Mouse (Mus musculus): ENCODE data around the gene Nrm. TPM values are rescaled to one million over a fixed set of nuclear protein-coding genes. Genes with fewer than 3 reads are reported as not detected.
A peak's percentile ranks its signal among the peaks of the same experiment; 100 is the strongest.

Nrm gene
- total RNA-seq, 2 experiments from 2014 or later = 1.7 to 1.8 TPM

DNA sequence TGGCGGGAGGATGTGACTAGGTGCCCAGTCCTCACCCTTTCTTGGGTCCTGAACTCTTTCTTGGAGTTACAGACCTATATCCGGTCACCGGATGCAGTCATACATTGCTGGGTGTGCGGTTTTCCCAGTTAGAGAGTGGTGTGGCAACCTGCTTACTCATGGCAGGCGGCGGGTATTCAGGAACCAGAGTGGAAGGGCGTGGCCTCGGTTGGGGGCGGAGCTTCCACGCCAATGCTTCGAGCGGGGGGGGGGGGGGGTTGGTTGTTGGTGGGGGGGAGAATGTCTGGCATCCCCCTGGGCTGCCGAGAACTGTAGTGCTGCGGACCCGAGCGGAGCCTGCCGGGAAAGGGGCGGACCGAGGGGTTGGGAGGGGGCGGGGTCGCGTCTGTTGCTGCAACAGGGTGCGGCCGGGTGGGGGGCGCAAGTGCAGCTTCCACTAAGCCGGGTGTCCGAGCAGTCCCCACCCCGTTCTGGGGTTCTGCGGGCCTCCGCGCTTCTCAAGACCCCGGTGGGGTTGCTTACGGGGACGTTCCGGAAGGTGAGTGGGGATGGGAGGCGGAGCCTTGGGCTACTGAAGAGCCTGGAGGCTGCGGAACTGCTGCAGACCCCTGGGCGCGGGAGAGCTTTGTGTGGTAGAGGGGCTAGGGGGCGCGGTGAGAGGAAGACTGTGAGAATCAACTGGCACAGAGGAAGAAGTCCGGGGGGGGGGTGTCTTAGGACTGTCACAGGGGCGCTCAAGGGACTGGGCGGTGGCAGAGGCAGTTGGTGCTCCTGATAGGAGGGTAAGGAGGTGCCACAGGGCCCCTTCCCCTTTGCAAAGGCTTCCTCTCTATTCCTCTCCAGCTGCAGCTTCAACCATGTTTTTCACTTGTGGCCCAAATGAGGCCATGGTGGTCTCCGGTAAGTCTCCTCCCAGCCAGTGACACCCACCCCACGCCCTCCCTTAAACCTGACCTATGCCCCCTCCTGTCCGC is 37.9 kb upstream of the Nrm start, which contains the start of gene Flot1:
Gene Flot1 (plus strand): TSS at position 267 of the 974 bp plus-strand sequence.
- no peak for TF ChIP-seq CTCF (conservative IDR thresholded peaks at IDR 0.05)
- peak in 1 of 2 experiments; percentile 68 for DNase-seq (ENCODE audit: low spot score in 2 of 2)
- Histone ChIP-seq H3K27ac (peak within 1 kb of the TSS; percentile 91), H3K4me3 (peak within 1 kb of the TSS; percentile 92)

DNA sequence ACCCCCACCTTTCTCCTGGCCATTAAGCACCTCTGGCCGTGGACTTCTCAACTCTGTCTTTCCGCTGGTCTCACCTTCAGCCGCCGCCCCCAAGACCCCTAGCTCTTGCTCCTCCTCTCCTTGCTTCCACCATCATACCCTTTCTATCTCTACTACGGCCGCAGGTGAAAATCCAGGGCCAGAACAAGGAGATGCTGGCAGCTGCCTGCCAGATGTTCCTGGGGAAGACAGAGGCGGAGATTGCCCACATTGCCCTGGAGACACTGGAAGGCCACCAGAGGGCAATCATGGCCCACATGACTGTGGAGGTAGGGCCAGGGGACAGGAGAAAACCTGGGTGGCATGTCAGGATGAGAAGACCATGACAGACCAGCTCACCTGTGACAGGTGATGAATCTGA is 36.7 kb upstream of the Nrm start:
- H3K4me3 ChIP-seq = no peak overlapping the region

DNA sequence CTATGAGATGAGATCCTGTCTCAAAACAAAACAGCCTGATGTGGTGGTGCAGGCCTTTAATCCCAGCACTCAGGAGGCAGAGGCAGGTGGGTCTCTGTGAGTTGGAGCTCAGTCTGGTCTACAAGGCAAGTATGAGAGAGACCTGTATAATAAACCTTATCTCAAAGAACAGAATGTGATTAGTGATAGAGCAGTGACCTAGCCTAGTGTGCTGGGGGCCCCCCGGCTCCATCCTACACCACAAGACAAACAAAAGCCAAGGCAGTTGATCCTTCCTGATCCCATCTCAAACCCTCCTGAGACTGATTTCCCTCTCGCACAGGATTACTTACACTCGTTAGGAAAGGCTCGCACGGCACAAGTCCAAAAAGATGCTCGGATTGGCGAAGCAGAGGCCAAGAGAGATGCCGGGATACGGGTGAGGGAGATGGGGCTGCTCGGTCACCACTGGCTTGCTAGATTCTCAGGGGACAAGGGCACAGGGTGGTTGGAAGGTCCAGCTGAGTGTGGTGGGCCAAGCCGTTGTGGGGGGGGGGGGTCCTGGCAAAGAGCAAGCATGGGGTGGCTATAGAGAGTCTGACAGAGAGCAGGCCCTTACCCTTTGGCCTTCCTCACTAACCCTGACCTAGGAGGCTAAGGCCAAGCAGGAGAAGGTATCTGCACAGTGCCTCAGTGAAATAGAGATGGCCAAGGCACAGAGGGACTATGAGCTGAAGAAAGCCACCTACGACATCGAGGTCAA is 35.8 kb upstream of the Nrm start:
- no peak for DNase-seq (ENCODE audit: low spot score in 2 of 2)
- no peak overlapping the region for H3K4me3 ChIP-seq
- TF ChIP-seq CTCF (conservative IDR thresholded peaks at IDR 0.05) = no peak
- H3K27ac ChIP-seq = no peak overlapping the region

More for the DNA sequence above, 36.7 kb upstream of the Nrm start:
- TF ChIP-seq CTCF (conservative IDR thresholded peaks at IDR 0.05) = peak; percentile 52
- 0 out of 2 replicates have a peak overlapping the region, but pooled peaks have one; percentile 91 for H3K27ac ChIP-seq
- DNase-seq (ENCODE audit: low spot score in 2 of 2) = no peak

DNA sequence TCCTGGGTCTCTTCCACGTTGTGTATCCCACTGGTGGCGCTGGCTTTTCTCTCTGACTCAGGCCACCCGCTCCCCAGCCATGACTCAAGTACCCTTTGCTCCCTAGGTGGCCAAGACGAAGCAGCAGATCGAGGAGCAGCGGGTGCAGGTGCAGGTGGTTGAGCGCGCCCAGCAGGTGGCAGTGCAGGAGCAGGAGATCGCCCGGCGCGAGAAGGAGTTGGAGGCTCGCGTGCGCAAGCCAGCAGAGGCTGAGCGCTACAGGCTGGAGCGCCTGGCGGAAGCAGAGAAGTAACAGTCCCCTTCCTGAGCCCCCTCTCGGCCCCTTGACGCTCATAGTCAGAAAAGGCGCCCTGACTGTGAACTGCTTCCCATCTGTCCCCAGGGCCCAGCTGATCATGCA is 31.4 kb upstream of the Nrm start:
- H3K27ac ChIP-seq = no peak overlapping the region
- peak; percentile 74 to 78 for DNase-seq (ENCODE audit: low spot score in 2 of 2)
- H3K4me3 ChIP-seq = no peak overlapping the region
- TF ChIP-seq CTCF (conservative IDR thresholded peaks at IDR 0.05) = peak; percentile 92

DNA sequence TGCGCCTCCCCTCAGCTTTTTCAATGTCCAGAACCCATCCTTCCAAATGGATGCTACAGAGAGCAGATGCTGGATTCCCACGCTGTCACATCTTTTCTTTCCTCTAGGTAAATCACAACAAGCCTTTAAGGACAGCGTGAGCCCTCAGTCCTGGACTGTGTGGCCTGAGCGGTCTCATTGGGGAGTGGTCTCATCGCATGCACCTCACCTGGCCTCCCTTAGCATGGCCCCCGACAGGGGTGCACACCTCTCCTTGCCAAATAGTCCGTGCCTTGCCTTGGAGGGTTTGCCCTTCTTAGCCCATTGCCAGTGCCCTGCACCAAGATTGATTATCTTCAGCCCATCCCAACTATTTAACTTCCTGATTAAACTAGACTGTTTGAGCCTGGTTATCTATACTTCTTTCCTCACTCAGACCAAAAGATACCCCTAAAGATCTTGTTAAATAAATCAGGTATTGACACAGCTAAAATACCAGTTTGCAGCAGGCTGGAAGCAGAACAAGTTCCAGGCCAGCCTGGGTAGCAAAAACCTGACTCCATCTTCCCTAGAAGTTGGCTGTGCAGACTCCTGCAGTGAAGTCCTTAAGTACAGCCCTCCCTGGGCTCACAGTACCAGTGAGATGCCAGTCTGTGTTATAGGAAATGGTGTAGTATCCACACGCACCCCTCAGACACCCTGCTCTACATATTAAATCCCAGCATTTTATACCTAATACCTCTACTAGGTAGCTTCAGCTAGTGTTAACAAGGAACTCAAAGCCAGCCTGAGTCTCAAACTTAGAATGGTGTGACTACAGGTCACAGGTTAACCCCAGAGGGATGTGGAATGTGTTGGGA is 28.5 kb upstream of the Nrm start:
- TF ChIP-seq CTCF (conservative IDR thresholded peaks at IDR 0.05) = no peak
- Histone ChIP-seq H3K27ac (no peak overlapping the region), H3K4me3 (no peak overlapping the region)
- no peak for DNase-seq (ENCODE audit: low spot score in 2 of 2)

DNA sequence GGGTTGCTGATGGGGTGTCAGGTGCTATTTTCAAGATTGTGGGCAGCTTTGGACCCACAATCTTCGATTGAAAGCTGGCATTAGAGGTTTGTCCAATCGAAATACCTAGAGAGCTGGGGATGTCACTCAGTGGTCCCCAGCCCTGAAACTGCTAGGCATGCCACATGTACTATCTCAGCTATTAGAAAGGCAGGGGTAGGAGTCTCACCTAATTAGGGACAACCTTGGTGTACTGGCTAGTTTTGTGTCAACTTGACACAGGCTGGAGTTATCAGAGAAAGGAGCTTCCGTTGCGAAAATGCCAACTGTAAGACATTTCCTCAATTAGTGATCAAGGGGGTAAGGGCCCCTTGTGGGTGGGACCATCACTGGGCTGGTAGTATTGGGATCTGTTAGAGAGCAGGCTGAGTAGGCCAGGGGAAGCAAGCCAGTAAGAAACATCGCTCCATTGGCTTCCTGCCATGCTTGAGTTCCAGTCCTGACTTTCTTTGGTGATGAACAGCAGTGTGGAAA is 27.8 kb upstream of the Nrm start:
- Histone ChIP-seq H3K27ac (no peak overlapping the region), H3K4me3 (no peak overlapping the region)
- TF ChIP-seq CTCF (conservative IDR thresholded peaks at IDR 0.05) = no peak
- no peak for DNase-seq (ENCODE audit: low spot score in 2 of 2)

DNA sequence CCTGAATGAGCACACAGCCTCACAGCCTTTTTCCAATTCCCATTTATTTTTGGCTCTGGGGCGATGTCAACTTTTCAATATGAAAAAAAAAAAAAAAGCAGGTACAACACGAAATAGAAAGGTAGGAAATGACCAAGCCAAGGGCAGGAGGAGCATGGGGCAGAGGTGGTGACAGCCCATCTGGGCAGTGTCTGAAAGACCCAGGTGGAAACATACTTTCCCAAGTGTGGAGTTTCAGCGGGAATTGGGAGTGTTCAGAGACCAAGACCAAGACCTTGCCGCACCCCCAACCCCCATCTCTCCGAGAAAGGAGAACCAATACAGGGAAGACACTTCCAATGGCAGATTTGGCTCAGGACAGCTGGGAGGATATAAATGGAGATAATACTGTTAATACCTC is 27.2 kb upstream of the Nrm start:
- TF ChIP-seq CTCF (conservative IDR thresholded peaks at IDR 0.05) = no peak
- no peak for DNase-seq (ENCODE audit: low spot score in 2 of 2)
- no peak overlapping the region for H3K27ac ChIP-seq
- no peak overlapping the region for H3K4me3 ChIP-seq

DNA sequence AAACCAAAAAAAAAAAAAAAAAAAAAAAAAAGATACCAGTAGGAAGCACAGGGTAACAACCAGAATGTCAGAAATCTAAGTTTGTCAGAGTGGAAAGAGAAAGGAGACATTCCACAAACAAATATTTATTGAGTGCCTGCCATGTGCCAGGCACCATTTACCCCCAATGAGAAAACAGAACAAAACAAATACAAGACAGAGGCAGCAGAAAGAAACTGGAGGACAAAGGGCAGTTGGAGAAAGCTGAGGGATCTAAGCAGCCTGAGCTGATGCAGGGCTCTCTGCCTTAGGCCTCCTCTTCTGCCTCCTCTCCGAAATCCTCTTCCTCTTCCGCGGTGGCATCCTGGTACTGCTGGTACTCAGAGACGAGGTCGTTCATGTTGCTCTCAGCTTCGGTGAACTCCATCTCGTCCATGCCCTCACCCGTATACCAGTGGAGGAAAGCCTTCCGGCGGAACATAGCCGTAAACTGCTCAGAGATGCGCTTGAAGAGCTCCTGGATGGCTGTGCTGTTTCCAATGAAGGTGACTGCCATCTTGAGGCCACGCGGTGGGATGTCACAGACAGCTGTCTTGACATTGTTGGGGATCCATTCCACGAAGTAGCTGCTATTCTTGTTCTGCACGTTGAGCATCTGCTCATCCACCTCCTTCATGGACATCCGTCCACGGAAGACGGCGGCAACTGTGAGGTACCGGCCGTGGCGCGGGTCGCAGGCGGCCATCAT is 26.3 kb upstream of the Nrm start:
- TF ChIP-seq CTCF (conservative IDR thresholded peaks at IDR 0.05) = peak; percentile 39
- peak overlapping the region; percentile 56 for H3K27ac ChIP-seq
- DNase-seq (ENCODE audit: low spot score in 2 of 2) = no peak
- H3K4me3 ChIP-seq = peak overlapping the region; percentile 24; the same call in 1 of the 2 replicates

DNA sequence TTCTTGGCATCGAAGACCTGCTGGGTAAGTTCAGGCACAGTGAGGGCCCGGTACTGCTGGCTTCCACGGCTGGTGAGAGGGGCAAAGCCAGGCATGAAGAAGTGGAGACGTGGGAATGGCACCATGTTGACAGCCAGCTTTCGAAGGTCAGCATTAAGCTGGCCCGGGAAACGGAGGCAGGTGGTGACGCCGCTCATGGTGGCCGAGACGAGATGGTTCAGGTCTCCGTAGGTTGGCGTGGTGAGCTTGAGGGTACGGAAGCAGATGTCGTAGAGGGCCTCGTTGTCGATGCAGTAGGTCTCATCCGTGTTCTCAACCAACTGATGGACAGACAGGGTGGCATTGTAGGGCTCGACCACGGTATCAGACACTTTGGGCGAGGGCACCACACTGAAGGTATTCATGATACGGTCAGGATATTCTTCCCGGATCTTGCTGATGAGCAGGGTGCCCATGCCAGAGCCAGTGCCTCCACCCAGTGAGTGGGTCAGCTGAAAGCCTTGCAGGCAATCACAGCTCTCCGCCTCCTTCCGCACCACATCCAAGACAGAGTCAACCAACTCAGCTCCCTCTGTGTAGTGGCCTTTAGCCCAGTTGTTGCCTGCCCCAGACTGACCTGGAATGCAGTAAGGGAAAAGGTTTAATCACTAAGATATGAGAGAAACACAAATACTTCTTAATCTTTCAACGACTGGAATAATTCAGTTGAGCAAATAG is 25.5 kb upstream of the Nrm start:
- no peak for TF ChIP-seq CTCF (conservative IDR thresholded peaks at IDR 0.05)
- no peak overlapping the region; the same call in 1 of the 2 replicates for H3K4me3 ChIP-seq
- no peak for DNase-seq (ENCODE audit: low spot score in 2 of 2)
- H3K27ac ChIP-seq = peak overlapping the region; percentile 56; the same call in 1 of the 2 replicates

DNA sequence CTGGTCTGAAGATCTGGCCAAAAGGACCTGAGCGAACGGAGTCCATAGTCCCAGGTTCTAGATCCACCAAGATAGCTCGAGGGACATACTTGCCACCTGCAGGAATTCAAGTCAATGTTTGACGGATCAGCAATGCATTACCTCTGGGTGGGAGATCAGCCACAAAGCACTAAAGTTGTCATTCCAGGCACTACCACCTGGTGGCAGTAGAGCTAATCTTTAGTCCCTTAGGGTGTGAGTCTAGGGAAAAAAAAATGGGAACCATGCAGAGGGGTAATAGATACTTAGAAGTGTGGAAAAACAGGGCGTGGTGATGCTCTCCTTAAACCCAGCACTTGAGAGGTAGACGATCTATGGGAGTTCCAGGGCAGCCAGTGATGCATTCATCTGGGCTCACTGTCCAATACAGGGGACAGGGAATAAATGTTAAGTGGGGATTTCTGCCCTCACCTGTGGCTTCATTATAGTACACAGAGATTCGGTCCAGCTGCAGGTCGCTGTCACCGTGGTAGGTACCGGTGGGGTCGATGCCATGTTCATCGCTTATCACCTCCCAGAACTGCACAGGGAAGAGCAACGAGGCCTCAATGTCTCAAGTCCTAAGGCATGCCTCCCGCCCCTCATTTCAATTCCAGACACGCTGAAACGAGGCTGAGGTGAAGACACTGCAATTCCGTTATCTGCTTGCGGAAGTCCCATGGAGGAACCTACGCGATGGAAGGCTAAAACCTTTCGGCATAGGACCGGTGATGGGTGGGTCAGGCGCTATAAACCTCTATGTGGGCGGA is 24.7 kb upstream of the Nrm start:
- TF ChIP-seq CTCF (conservative IDR thresholded peaks at IDR 0.05) = peak; percentile 93
- H3K4me3 ChIP-seq = peak overlapping the region; percentile 91
- H3K27ac ChIP-seq = peak overlapping the region; percentile 89
- peak; percentile 90 to 93 for DNase-seq (ENCODE audit: low spot score in 2 of 2)

Data from layer of hippocampus, adult 2 months (tissue).